Mouse (Mus musculus) v-Abl transformed pro-B cells (cell line): ENCODE data around the gene Rps10.

ENCODE experiments used
- in situ Hi-C, 2 experiments: fragments of 400-800 bp; cut with MboI; formaldehyde crosslinking; loops; one replicate each; pipeline ENCODE4 v1.15.1; 2025; ENCODE audit not compliant: unreplicated experiment in 2 of 2

Rps10 gene

GRCm38 (mm10) chr17:27636132-27637020 is at the start of gene Rps10:
Gene Rps10 (minus strand): TSS chr17:27636669.
- in situ Hi-C loops, result loop anchor here in 1 of 2 experiments (10.0 kb wide), 1 partner anchor 102 kb away; no protein-coding TSS in a partner anchor

- in situ Hi-C loops, result no loop called here
Observed at GRCm38 (mm10) chr17:27685550-27685913, 49.1 kb upstream of the Rps10 start.

GRCm38 (mm10) chr17:27684886-27685549 is 48.5 kb upstream of the Rps10 start:
- in situ Hi-C loops, result no loop called here

GRCm38 (mm10) chr17:27678924-27679813 is 42.7 kb upstream of the Rps10 start:
- in situ Hi-C loops, result no loop called here

- in situ Hi-C loops, result no loop called here
Observed at GRCm38 (mm10) chr17:27677756-27678155, 41.3 kb upstream of the Rps10 start.

GRCm38 (mm10) chr17:27676270-27676669 is 39.8 kb upstream of the Rps10 start:
- in situ Hi-C loops, result no loop called here

- in situ Hi-C loops, result no loop called here
Observed at GRCm38 (mm10) chr17:27675453-27675852, 39.0 kb upstream of the Rps10 start.

- in situ Hi-C loops, result no loop called here
Observed at GRCm38 (mm10) chr17:27673945-27674344, 37.5 kb upstream of the Rps10 start.

GRCm38 (mm10) chr17:27671720-27672119 is 35.3 kb upstream of the Rps10 start:
- in situ Hi-C loops, result no loop called here

GRCm38 (mm10) chr17:27658767-27659166 is 22.3 kb upstream of the Rps10 start:
- in situ Hi-C loops, result no loop called here

- in situ Hi-C loops, result no loop called here
Observed at GRCm38 (mm10) chr17:27657123-27657522, 20.7 kb upstream of the Rps10 start.

GRCm38 (mm10) chr17:27656414-27656813 is 19.9 kb upstream of the Rps10 start:
- in situ Hi-C loops, result no loop called here

GRCm38 (mm10) chr17:27656011-27656399 is 19.5 kb upstream of the Rps10 start:
- in situ Hi-C loops, result no loop called here

- in situ Hi-C loops, result no loop called here
Observed at GRCm38 (mm10) chr17:27655089-27656010, 18.9 kb upstream of the Rps10 start, which contains the start of gene Pacsin1. Gene Pacsin1 (plus strand): TSS chr17:27655509.

- in situ Hi-C loops, result loop anchor here in 1 of 2 experiments (5.0 kb wide), 1 partner anchor 114 kb away; no protein-coding TSS in a partner anchor
Observed at GRCm38 (mm10) chr17:27653253-27653959, 16.9 kb upstream of the Rps10 start.

GRCm38 (mm10) chr17:27652046-27652790 is 15.7 kb upstream of the Rps10 start:
- in situ Hi-C loops, result loop anchor here in 1 of 2 experiments (5.0 kb wide), 1 partner anchor 115 kb away; no protein-coding TSS in a partner anchor

- in situ Hi-C loops, result loop anchor here in 1 of 2 experiments (5.0 kb wide), 1 partner anchor 117 kb away; no protein-coding TSS in a partner anchor
Observed at GRCm38 (mm10) chr17:27650586-27650985, 14.1 kb upstream of the Rps10 start.

- in situ Hi-C loops, result loop anchor here in 1 of 2 experiments (5.0 kb wide), 1 partner anchor 117 kb away; no protein-coding TSS in a partner anchor
Observed at GRCm38 (mm10) chr17:27650160-27650559, 13.7 kb upstream of the Rps10 start.
